Comparison of ENCODE assay signal across 8 mouse cellular contexts in genomic region chr2:116021046-116021445, GRCm38 (mm10). TPM values are rescaled to one million over a fixed set of nuclear protein-coding genes. Genes with fewer than 3 reads are reported as not detected.
DNase-seq lines count a peak whose midpoint lies in the region; ATAC-seq and TF ChIP-seq lines count a peak whose summit lies in the region.

No protein-coding gene starts in this region.

- H3K36me3 ChIP-seq in lung, embryonic 16.5 days (ENCODE audit: control insufficient read depth, insufficient read depth, low read length): peaks cover 2% of the 10 kb centered on the region; the same call in 1 of the 2 replicates
- H3K36me3 ChIP-seq in kidney, adult 2 months (ENCODE audit: control insufficient read depth, insufficient read depth, low read length): peaks cover 2% of the 10 kb centered on the region; the same call in 1 of the 2 replicates

- no peak for TF ChIP-seq CTCF in lung, adult 2 months (IDR thresholded peaks at IDR 0.05; ENCODE audit: insufficient read depth, low read length)
- TF ChIP-seq CTCF in kidney, adult 2 months (conservative IDR thresholded peaks at IDR 0.05; ENCODE audit: insufficient read depth, insufficient read length, low read depth, low read length): no peak

- no peak overlapping the region for H3K4me3 ChIP-seq in lung, embryonic 16.5 days (ENCODE audit: low read length)
- no peak overlapping the region for H3K4me3 ChIP-seq in lung, adult 2 months (replicated peaks; ENCODE audit: extremely low read depth, low read depth, low read length)
- H3K4me3 ChIP-seq in kidney, adult 2 months (ENCODE audit: insufficient read depth, low read depth, low read length): no peak overlapping the region

- WGBS in lung, embryonic 16.5 days: 23% methylated on average over 9 of the region's 9 CpGs
- 34% methylated on average over 9 of the region's 9 CpGs for WGBS in lung, adult 2 months
- WGBS in kidney, adult 2 months: 17% methylated on average over 9 of the region's 9 CpGs

- no peak for DNase-seq in lung, adult 2 months
- DNase-seq in kidney, adult 2 months: peak; percentile 80
- peak; percentile 19 for DNase-seq in lung, postnatal 10 days
- DNase-seq in cerebellum, postnatal 36 days: no peak
- DNase-seq in urinary bladder, postnatal 4 days (ENCODE audit: low spot score in 2 of 2): no peak
- no peak for DNase-seq in spleen, postnatal 36 days (ENCODE audit: low spot score in 2 of 2)
- DNase-seq in adrenal gland, adult 8-10 months: no peak

- no peaks in the 10 kb centered on the region for H3K9me3 ChIP-seq in lung, embryonic 16.5 days (ENCODE audit: control insufficient read depth, low read length)

- no peak overlapping the region for H3K9ac ChIP-seq in lung, embryonic 16.5 days (ENCODE audit: low read length)

- ATAC-seq in lung, embryonic 16.5 days (ENCODE audit: low read depth): peak; percentile 57

- no peak overlapping the region; the same call in 1 of the 2 replicates for H3K27ac ChIP-seq in lung, embryonic 16.5 days (ENCODE audit: low read length)
- H3K27ac ChIP-seq in kidney, adult 2 months (ENCODE audit: insufficient read depth, low read depth, low read length): 0 out of 2 replicates have a peak overlapping the region, but pooled peaks have one; percentile 1

- peaks cover 10% of the 10 kb centered on the region for H3K4me1 ChIP-seq in lung, embryonic 16.5 days (replicated peaks; ENCODE audit: control insufficient read depth, insufficient read depth, low read length)
- H3K4me1 ChIP-seq in lung, adult 2 months (ENCODE audit: control insufficient read depth, insufficient read depth, low read length): no peaks in the 10 kb centered on the region
- H3K4me1 ChIP-seq in kidney, adult 2 months (ENCODE audit: control insufficient read depth, insufficient read depth, low read length): peaks cover 20% of the 10 kb centered on the region

- TF ChIP-seq POLR2A in lung, adult 2 months (IDR thresholded peaks at IDR 0.05; ENCODE audit: borderline replicate concordance, extremely low read depth, low read depth, low read length): no peak
- TF ChIP-seq POLR2A in kidney, adult 2 months (IDR thresholded peaks at IDR 0.05; ENCODE audit: low read depth, low read length): no peak

- H3K27me3 ChIP-seq in lung, embryonic 16.5 days (ENCODE audit: control insufficient read depth, insufficient read depth, low read depth, low read length): no peaks in the 10 kb centered on the region
- H3K27me3 ChIP-seq in kidney, adult 2 months (replicated peaks; ENCODE audit: control insufficient read depth, insufficient read depth, low read length): no peaks in the 10 kb centered on the region

- H3K4me2 ChIP-seq in lung, embryonic 16.5 days (ENCODE audit: low read depth, low read length): no peak overlapping the region; the same call in 1 of the 2 replicates

RNA-seq across cellular contexts. Expression of gene Meis2, which starts 44.6 kb away (rescaled TPM):
- 21.5 and 24.2 TPM in 2 replicates for polyA plus RNA-seq in lung, embryonic 16.5 days (2015; fragmentation: Nextera tagmentation; extraction: Ambion mirVana)
- 15.6 and 22.6 TPM in 2 replicates for polyA plus RNA-seq in lung, adult 2 months (2012; rRNA removed)
- polyA plus RNA-seq in kidney, adult 2 months (2012; rRNA removed): 28.5 and 32.2 TPM in 2 replicates
- total RNA-seq in adrenal gland, adult 8-10 months (2022): 100 to 1,000 TPM; 197 to 340 (median 252) TPM

Comparison
In these comparisons a context has a peak if more than half of its experiments do, and no peak if none do; other contexts are left out.
1. DNase-seq: peak in kidney, adult 2 months (single experiment) and lung, postnatal 10 days (single experiment); none in lung, adult 2 months (single experiment), cerebellum, postnatal 36 days (0 of 2), urinary bladder, postnatal 4 days (0 of 2), spleen, postnatal 36 days (0 of 2) and adrenal gland, adult 8-10 months (single experiment).